Mouse (Mus musculus) adrenal gland, adult 8-10 months (tissue): ENCODE results near the gene Hist2h3c2. TPM values are rescaled to one million over a fixed set of nuclear protein-coding genes. Genes with fewer than 3 reads are reported as not detected.
"Not testable (repeated sequence)": the region's sequence is repeated elsewhere in the genome, so short reads cannot be mapped to it uniquely, and the experiment has no call there.

Experiments
- DNase-seq: peaks from one replicate; pipeline ENCODE4 v3.0.0; 2022
- total RNA-seq, 4 experiments: library from RNA; stranded (reverse); gene quantifications; 2 replicates each; pipeline ENCODE4 v1.2.4; 2022

Gene Hist2h3c2
- total RNA-seq, 4 experiments from 2014 or later, result 13.0 to 27.9 (median 18.2) TPM

GRCm38 (mm10) chr3:96234914-96235313 is 4.0 kb downstream of the Hist2h3c2 start:
- no peak for DNase-seq

GRCm38 (mm10) chr3:96231758-96232120 is 7.2 kb downstream of the Hist2h3c2 start:
- no peak for DNase-seq

GRCm38 (mm10) chr3:96230910-96231757 is 7.8 kb downstream of the Hist2h3c2 start:
- DNase-seq, result no peak

- no peak for DNase-seq
Measured at GRCm38 (mm10) chr3:96230404-96230803, 8.5 kb downstream of the Hist2h3c2 start.

GRCm38 (mm10) chr3:96228828-96229227 is 10.1 kb downstream of the Hist2h3c2 start:
- DNase-seq, result no peak

- DNase-seq, result no peak
Measured at GRCm38 (mm10) chr3:96226695-96227648, 12.0 kb downstream of the Hist2h3c2 start.

- no peak for DNase-seq
Measured at GRCm38 (mm10) chr3:96225421-96225820, 13.5 kb downstream of the Hist2h3c2 start.

- no peak for DNase-seq
Measured at GRCm38 (mm10) chr3:96222774-96223173, 16.2 kb downstream of the Hist2h3c2 start.

GRCm38 (mm10) chr3:96221640-96222038 is 17.3 kb downstream of the Hist2h3c2 start:
- DNase-seq, result no peak

- peak; percentile 92 for DNase-seq
Measured at GRCm38 (mm10) chr3:96220765-96221639, 17.9 kb downstream of the Hist2h3c2 start, which contains the start of the genes Hist2h2ac and Hist2h2be. Gene Hist2h2ac (minus strand): TSS chr3:96220880. Gene Hist2h2be (plus strand): TSS chr3:96221119.

- not testable (repeated sequence) for DNase-seq
Measured at GRCm38 (mm10) chr3:96220131-96220764, 18.7 kb downstream of the Hist2h3c2 start.

- DNase-seq, result peak; percentile 66
Measured at GRCm38 (mm10) chr3:96219661-96220130, 19.2 kb downstream of the Hist2h3c2 start, which contains the start of the genes Bola1 and Hist2h2ab. Gene Bola1 (minus strand): TSS chr3:96219709. Gene Hist2h2ab (plus strand): TSS chr3:96219865.

GRCm38 (mm10) chr3:96219191-96219641 is 19.7 kb downstream of the Hist2h3c2 start:
- no peak for DNase-seq

- no peak for DNase-seq
Measured at GRCm38 (mm10) chr3:96209242-96209641, 29.7 kb downstream of the Hist2h3c2 start.

GRCm38 (mm10) chr3:96207819-96208218 is 31.1 kb downstream of the Hist2h3c2 start:
- no peak for DNase-seq

GRCm38 (mm10) chr3:96199731-96200130 is 39.2 kb downstream of the Hist2h3c2 start:
- DNase-seq, result no peak

- not testable (repeated sequence) for DNase-seq
Measured at GRCm38 (mm10) chr3:96198601-96199251, 40.2 kb downstream of the Hist2h3c2 start.

- no peak for DNase-seq
Measured at GRCm38 (mm10) chr3:96198181-96198580, 40.7 kb downstream of the Hist2h3c2 start.

GRCm38 (mm10) chr3:96197129-96197749 is 41.7 kb downstream of the Hist2h3c2 start:
- DNase-seq, result peak; percentile 90
